Mouse (Mus musculus): Measurements from ENCODE around the gene Bri3.
"Not testable (repeated sequence)": the region's sequence is repeated elsewhere in the genome, so short reads cannot be mapped to it uniquely, and the experiment has no call there.

Gene Bri3

GRCm38 (mm10) chr5:144289769-144290440, 45.7 kb downstream of the Bri3 start:
- in situ Hi-C loops (cut with MboI, MseI) = no loop called here

- in situ Hi-C loops (cut with MboI, MseI) = no loop called here
Observed at GRCm38 (mm10) chr5:144294908-144295307, 50.7 kb downstream of the Bri3 start.

GRCm38 (mm10) chr5:144295357-144295756, 51.1 kb downstream of the Bri3 start:
- in situ Hi-C loops (cut with MboI, MseI) = no loop called here

GRCm38 (mm10) chr5:144296090-144296604, 51.9 kb downstream of the Bri3 start:
- in situ Hi-C loops (cut with MboI, MseI) = no loop called here

GRCm38 (mm10) chr5:144303071-144303470, 58.8 kb downstream of the Bri3 start:
- in situ Hi-C loops (cut with MboI, MseI) = no loop called here

- in situ Hi-C loops (cut with MboI, MseI) = no loop called here
Observed at GRCm38 (mm10) chr5:144308929-144309328, 64.7 kb downstream of the Bri3 start.

GRCm38 (mm10) chr5:144312183-144312582, 67.9 kb downstream of the Bri3 start:
- in situ Hi-C loops (cut with MboI, MseI) = no loop called here

- in situ Hi-C loops (cut with MboI, MseI) = no loop called here
Observed at GRCm38 (mm10) chr5:144313335-144313734, 69.1 kb downstream of the Bri3 start.

GRCm38 (mm10) chr5:144314731-144315494, 70.7 kb downstream of the Bri3 start:
- in situ Hi-C loops (cut with MboI, MseI) = no loop called here

- in situ Hi-C loops (cut with MboI, MseI) = no loop called here
Observed at GRCm38 (mm10) chr5:144316442-144316841, 72.2 kb downstream of the Bri3 start.

GRCm38 (mm10) chr5:144317426-144317825, 73.2 kb downstream of the Bri3 start:
- in situ Hi-C loops (cut with MboI, MseI) = no loop called here

GRCm38 (mm10) chr5:144318286-144318685, 74.0 kb downstream of the Bri3 start:
- in situ Hi-C loops (cut with MboI, MseI) = no loop called here

- in situ Hi-C loops (cut with MboI, MseI) = no loop called here
Observed at GRCm38 (mm10) chr5:144321681-144322080, 77.4 kb downstream of the Bri3 start.

GRCm38 (mm10) chr5:144322717-144323116, 78.5 kb downstream of the Bri3 start:
- in situ Hi-C loops (cut with MboI, MseI) = no loop called here

- in situ Hi-C loops (cut with MboI, MseI) = no loop called here
Observed at GRCm38 (mm10) chr5:144334010-144334409, 89.8 kb downstream of the Bri3 start.

- in situ Hi-C loops (cut with MboI, MseI) = not testable (repeated sequence)
Observed at GRCm38 (mm10) chr5:144335357-144335756, 91.1 kb downstream of the Bri3 start.

GRCm38 (mm10) chr5:144338787-144339186, 94.5 kb downstream of the Bri3 start:
- in situ Hi-C loops (cut with MboI, MseI) = no loop called here

GRCm38 (mm10) chr5:144341085-144341484, 96.8 kb downstream of the Bri3 start:
- in situ Hi-C loops (cut with MboI, MseI) = no loop called here

- in situ Hi-C loops (cut with MboI, MseI) = no loop called here
Observed at GRCm38 (mm10) chr5:144344592-144344991, 100.4 kb downstream of the Bri3 start.

- in situ Hi-C loops (cut with MboI, MseI) = no loop called here
Observed at GRCm38 (mm10) chr5:144351185-144351584, 106.9 kb downstream of the Bri3 start.

- in situ Hi-C loops (cut with MboI, MseI) = no loop called here
Observed at GRCm38 (mm10) chr5:144352250-144353047, 108.2 kb downstream of the Bri3 start.
